ENCODE assay signal across 8 mouse cellular contexts in the genomic region with DNA sequence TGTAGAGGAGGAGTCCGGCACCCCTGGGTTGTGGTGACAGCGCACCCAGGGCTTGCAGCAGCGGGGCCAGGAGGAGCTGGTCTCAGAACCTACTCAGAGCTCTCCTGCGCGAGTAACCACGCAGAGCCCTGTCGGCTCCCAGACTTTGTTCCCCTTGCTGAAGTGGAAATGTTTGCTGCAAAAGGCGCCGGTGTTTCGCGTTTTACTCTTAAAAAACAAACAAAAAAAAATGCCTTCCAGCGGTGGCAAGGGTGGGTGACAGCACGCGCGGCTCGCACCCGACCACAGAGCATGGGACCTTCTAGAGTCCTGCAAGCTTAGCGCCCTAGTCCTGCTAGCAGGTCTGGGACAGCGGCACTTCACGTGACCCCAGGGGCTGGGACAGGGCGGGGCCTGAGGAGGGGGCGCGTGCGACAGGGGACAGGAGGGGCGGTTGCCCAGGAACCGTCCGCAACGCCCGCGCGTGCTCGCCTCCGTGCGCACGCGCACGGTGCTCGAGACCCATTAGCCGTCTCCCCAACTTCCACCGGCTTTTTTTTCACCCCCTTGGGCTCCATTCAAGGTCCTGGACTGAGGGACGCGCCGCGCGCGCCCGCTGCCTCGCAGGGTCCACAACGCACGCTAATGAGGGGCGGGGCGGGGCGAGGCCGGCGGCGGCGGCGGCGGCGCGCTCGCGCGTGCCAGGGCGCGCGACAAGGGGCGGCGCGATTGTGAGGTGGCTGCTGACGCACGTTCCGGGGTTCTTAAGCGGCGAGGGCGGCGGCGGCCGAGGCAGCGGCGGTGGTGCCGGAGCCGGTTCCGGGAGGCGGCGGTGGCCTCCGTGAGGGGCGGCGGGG. TPM values are rescaled to one million over a fixed set of nuclear protein-coding genes. Genes with fewer than 3 reads are reported as not detected.
DNase-seq lines count a peak whose midpoint lies in the region; ATAC-seq and TF ChIP-seq lines count a peak whose summit lies in the region.

A gene (plus strand): TSS at position 691 of the 836 bp plus-strand sequence.

- under 1% methylated on average over 87 of the region's 89 CpGs for WGBS in hindbrain, postnatal 0 days

- peak within 1 kb of the TSS; percentile 91 for H3K4me3 ChIP-seq in gastrocnemius, adult 2 months
- H3K4me3 ChIP-seq in hindbrain, postnatal 0 days (ENCODE audit: low read length) = peak within 1 kb of the TSS; percentile 99
- peak within 1 kb of the TSS; percentile 95 for H3K4me3 ChIP-seq in left cerebral cortex, adult 2 months

- no peaks in the 10 kb centered on the region for H3K36me3 ChIP-seq in hindbrain, postnatal 0 days (ENCODE audit: insufficient read depth, low read length)

- H3K4me2 ChIP-seq in hindbrain, postnatal 0 days (ENCODE audit: low read depth, low read length) = peak within 1 kb of the TSS; percentile 87

- H3K27ac ChIP-seq in gastrocnemius, adult 2 months = peak within 1 kb of the TSS; percentile 97
- H3K27ac ChIP-seq in hindbrain, postnatal 0 days = peak within 1 kb of the TSS; percentile 99
- peak within 1 kb of the TSS; percentile 98 for H3K27ac ChIP-seq in left cerebral cortex, adult 2 months

- peak; percentile 92 for ATAC-seq in hindbrain, postnatal 0 days
- ATAC-seq in megakaryocyte, adult 5-6 weeks (ENCODE audit: poor library complexity, severe bottlenecking) = peak; percentile 49

- peak within 1 kb of the TSS; percentile 97 for H3K9ac ChIP-seq in hindbrain, postnatal 0 days (replicated peaks; ENCODE audit: low read length)

- intact Hi-C loops in gastrocnemius, adult 2 months (cut with DNase I) = loop anchor here (2.0 to 10.0 kb wide), 3 partner anchors 122 to 245 kb away; no protein-coding TSS in a partner anchor
- intact Hi-C loops in left cerebral cortex, adult 2 months (cut with DNase I) = loop anchor here (1.0 to 10.0 kb wide), 5 partner anchors 102 to 1288 kb away; a partner anchor contains a TSS

- TF ChIP-seq CTCF in gastrocnemius, adult 2 months (IDR thresholded peaks at IDR 0.05) = no peak
- no peak for TF ChIP-seq CTCF in hindbrain, postnatal 0 days (IDR thresholded peaks at IDR 0.05; ENCODE audit: low read depth)
- TF ChIP-seq CTCF in left cerebral cortex, adult 2 months (IDR thresholded peaks at IDR 0.05) = peak; percentile 1

- peak; percentile 93 for DNase-seq in R1 (ENCODE audit: low read depth, low spot score)
- peak; percentile 98 for DNase-seq in cerebellum, postnatal 25 days
- DNase-seq in gastrocnemius, adult 2 months = peak; percentile 97
- peak; percentile 97 for DNase-seq in hindbrain, postnatal 0 days (ENCODE audit: low spot score)
- DNase-seq in left cerebral cortex, adult 2 months (ENCODE audit: extremely low spot score in 1 of 2, low spot score in 2 of 2) = peak; percentile 94 to 96
- peak; percentile 89 to 93 for DNase-seq in right cerebral cortex, adult 2 months (ENCODE audit: low spot score in 2 of 2)
- peak; percentile 94 for DNase-seq in urinary bladder, postnatal 14 days (ENCODE audit: low spot score)

- H3K4me1 ChIP-seq in hindbrain, postnatal 0 days (ENCODE audit: insufficient read depth, low read length) = no peaks in the 10 kb centered on the region

- H3K9me3 ChIP-seq in hindbrain, postnatal 0 days (ENCODE audit: low read length) = no peaks in the 10 kb centered on the region

- H3K27me3 ChIP-seq in hindbrain, postnatal 0 days (ENCODE audit: insufficient read depth, low read length) = no peaks in the 10 kb centered on the region

RNA-seq across cellular contexts. Expression of the gene that starts here (rescaled TPM):
- total RNA-seq in gastrocnemius, adult 2 months (2021) = 10 to 100 TPM; 16.2 to 21.7 TPM
- total RNA-seq in hindbrain, postnatal 0 days (2014; rRNA removed) = 26.2 and 26.8 TPM in 2 replicates
- 13.6 and 14.9 TPM in 2 replicates for polyA plus RNA-seq in hindbrain, postnatal 0 days (2015; fragmentation: Nextera tagmentation; extraction: Ambion mirVana)
- 10 to 100 TPM; 59.2 to 66.1 TPM for total RNA-seq in left cerebral cortex, adult 2 months (2021)
- total RNA-seq in megakaryocyte, adult 5-6 weeks (2015) = 18.0 and 20.5 TPM in 2 replicates
- 6.4 and 9.6 TPM in 2 replicates for total RNA-seq in megakaryocyte, adult 5-6 weeks (2017)

Comparison
In these comparisons a context has a peak if more than half of its experiments do, and no peak if none do; other contexts are left out.
1. Peak in every context shown above with its lines: DNase-seq, ATAC-seq, H3K4me3 ChIP-seq and H3K27ac ChIP-seq.